Mouse (Mus musculus) limb, embryonic 11.5 days (tissue): ENCODE results near the gene Ceacam5. TPM values are rescaled to one million over a fixed set of nuclear protein-coding genes. Genes with fewer than 3 reads are reported as not detected.

Experiments used
- ATAC-seq: fragments of 200-750 bp; cut with Nextera tagmentation; 2 replicates; pipeline ENCODE4 v1.8.0; 2017; ENCODE audit warnings: low read depth; ENCODE audit not compliant: insufficient number of reproducible peaks, low FRiP score, low TSS enrichment
- DNase-seq: peaks from one replicate; pipeline ENCODE4 v3.0.0-alpha.2; 2015; ENCODE audit warnings: low spot score
- H3K27ac ChIP-seq: fragments of 300-500 bp; sonication (generic); replicated peaks from 2 replicates; pipeline ENCODE4 v1.5.1; 2014; ENCODE audit warnings: low read depth, mild to moderate bottlenecking, low read length
- H3K27me3 ChIP-seq: fragments of 300-500 bp; sonication (generic); 2 replicates; pipeline ENCODE4 v1.6.1; 2014; ENCODE audit warnings: mild to moderate bottlenecking, low read length, mixed read lengths; ENCODE audit not compliant: control insufficient read depth, insufficient read depth
- H3K36me3 ChIP-seq: fragments of 300-500 bp; sonication (generic); 2 replicates; pipeline ENCODE4 v1.6.1; 2014; ENCODE audit warnings: mild to moderate bottlenecking, low read length, moderate library complexity, mixed read lengths; ENCODE audit not compliant: control insufficient read depth, insufficient read depth
- H3K4me1 ChIP-seq: fragments of 300-500 bp; sonication (generic); 2 replicates; pipeline ENCODE4 v1.6.1; 2014; ENCODE audit warnings: low read length, mixed read lengths; ENCODE audit not compliant: control insufficient read depth, insufficient read depth
- H3K4me2 ChIP-seq: fragments of 300-500 bp; sonication (generic); 2 replicates; pipeline ENCODE4 v1.6.1; 2014; ENCODE audit warnings: low read depth, mild to moderate bottlenecking, moderate library complexity; ENCODE audit not compliant: severe bottlenecking
- H3K4me3 ChIP-seq: fragments of 300-500 bp; sonication (generic); 2 replicates; pipeline ENCODE4 v1.5.1; 2014; ENCODE audit warnings: low read depth, low read length
- H3K9ac ChIP-seq: fragments of 300-500 bp; sonication (generic); 2 replicates; pipeline ENCODE4 v1.6.1; 2014; ENCODE audit warnings: mild to moderate bottlenecking, low read length
- H3K9me3 ChIP-seq: fragments of 300-500 bp; sonication (generic); 2 replicates; pipeline ENCODE4 v1.6.1; 2016; ENCODE audit warnings: low read length; ENCODE audit not compliant: control insufficient read depth
- WGBS: fragments of 180-500 bp; shearing (Covaris S2); extraction: QIAGEN DNeasy Blood & Tissue Kit; methylation state at CpG from one replicate; pipeline ENCODE4 v1.1.7; 2014; 5-methylcytosine and 5-hydroxymethylcytosine counted together
- polyA plus RNA-seq: library from polyadenylated mRNA; unstranded; fragments of >200 nt; fragmentation: Nextera tagmentation; extraction: Ambion mirVana; gene quantifications from 2 replicates; pipeline ENCODE4 v1.2.1, GENCODE M21; 2014

Ceacam5 gene
- not detected in 2 replicates for polyA plus RNA-seq

GRCm38 (mm10) chr7:17712938-17713337, at the start of gene Ceacam5:
TSS of gene Ceacam5 (plus strand) at chr7:17713238.
- 73% methylated on average over 1 of the region's 1 CpGs for WGBS
- H3K9me3 ChIP-seq: peaks cover 11% of the 10 kb centered on the region; the same call in 1 of the 2 replicates
- no peak for DNase-seq
- H3K27me3 ChIP-seq: no peaks in the 10 kb centered on the region
- no peak within 1 kb of the TSS for H3K4me3 ChIP-seq
- no peak within 1 kb of the TSS for H3K4me2 ChIP-seq
- no peak within 1 kb of the TSS for H3K9ac ChIP-seq
- no peaks in the 10 kb centered on the region for H3K36me3 ChIP-seq
- ATAC-seq: no peak
- H3K27ac ChIP-seq: no peak within 1 kb of the TSS
- no peaks in the 10 kb centered on the region for H3K4me1 ChIP-seq

Other genes starting within 250 kb of the Ceacam5 start
- gene Ceacam14, start 99.4 kb downstream of the Ceacam5 start, polyA plus RNA-seq: not detected in 2 replicates
- gene Gm5155, start 158.5 kb downstream of the Ceacam5 start, polyA plus RNA-seq: not detected in 2 replicates